Mouse (Mus musculus) ES-E14 (cell line): ENCODE data around the gene Apc2. TPM values are rescaled to one million over a fixed set of nuclear protein-coding genes. Genes with fewer than 3 reads are reported as not detected.

Experiments
- DNase-seq: peaks from one replicate; pipeline ENCODE4 v3.0.0-alpha.2; 2013; ENCODE audit warnings: low read depth, low spot score
- H3K27ac ChIP-seq: 2 replicates; pipeline ENCODE4 v1.5.1; 2012; ENCODE audit warnings: low read depth, mild to moderate bottlenecking, low read length, moderate library complexity, mixed read lengths; ENCODE audit not compliant: poor library complexity, insufficient read depth, severe bottlenecking
- H3K36me3 ChIP-seq: 2 replicates; pipeline ENCODE4 v1.6.1; 2012; ENCODE audit warnings: mild to moderate bottlenecking, low read length, moderate library complexity, mixed read lengths; ENCODE audit not compliant: control insufficient read depth, poor library complexity, insufficient read depth, severe bottlenecking
- H3K4me1 ChIP-seq, 2 experiments: fragments of 150-350 bp in 1 of 2; sonication (generic) in 1 of 2; 2 replicates each; pipeline ENCODE4 v1.6.1; 2012; ENCODE audit warnings: low read length in 2 of 2, mild to moderate bottlenecking in 1 of 2, mixed read lengths in 1 of 2; ENCODE audit not compliant: control insufficient read depth in 2 of 2, insufficient read depth in 2 of 2, poor library complexity in 1 of 2
- H3K4me3 ChIP-seq, 2 experiments: fragments of 150-350 bp in 1 of 2; sonication (generic) in 1 of 2; 2 replicates each; pipeline ENCODE4 v1.5.1; 2012; ENCODE audit warnings: low read length in 2 of 2, low read depth in 1 of 2, mild to moderate bottlenecking in 1 of 2, mixed read lengths in 1 of 2; ENCODE audit not compliant: insufficient read depth in 1 of 2, poor library complexity in 1 of 2, severe bottlenecking in 1 of 2
- H3K9ac ChIP-seq: 2 replicates; pipeline ENCODE4 v1.6.1; 2012; ENCODE audit warnings: low read depth, mild to moderate bottlenecking, low read length, mixed read lengths; ENCODE audit not compliant: poor library complexity, insufficient read depth, severe bottlenecking
- H3K9me3 ChIP-seq: fragments of 150-350 bp; sonication (generic); 2 replicates; pipeline ENCODE4 v1.6.1; 2012; ENCODE audit warnings: low read depth, mild to moderate bottlenecking, low read length; ENCODE audit not compliant: control insufficient read depth, insufficient read depth
- CHD2 ChIP-seq: IDR thresholded peaks from 2 replicates; pipeline ENCODE4 v1.6.1; 2014; ENCODE audit warnings: mild to moderate bottlenecking, low read depth, low read length, inconsistent platforms
- HCFC1 ChIP-seq: IDR thresholded peaks from 2 replicates; pipeline ENCODE4 v1.6.1; 2012; ENCODE audit warnings: low read length, inconsistent platforms, borderline replicate concordance; ENCODE audit not compliant: insufficient read depth
- MAFK ChIP-seq: IDR thresholded peaks from 2 replicates; pipeline ENCODE4 v1.6.1; 2014; ENCODE audit warnings: mild to moderate bottlenecking, low read depth, low read length, inconsistent platforms; ENCODE audit not compliant: insufficient read depth
- ZC3H11A ChIP-seq: IDR thresholded peaks from 2 replicates; pipeline ENCODE4 v1.6.1; 2012; ENCODE audit warnings: low read depth, mild to moderate bottlenecking, inconsistent platforms, low read length, borderline replicate concordance
- ZNF384 ChIP-seq: IDR thresholded peaks from 2 replicates; pipeline ENCODE4 v1.6.1; 2012; ENCODE audit warnings: low read depth, low read length, inconsistent platforms
- in situ Hi-C, 2 experiments: fragments of 600-800 bp; cut with MboI; formaldehyde crosslinking; loops; one replicate each; pipeline ENCODE4 v1.15.1; 2025; ENCODE audit warnings: low sequenced_read_pairs in 2 of 2, inconsistent platforms in 1 of 2; ENCODE audit not compliant: unreplicated experiment in 2 of 2
- total RNA-seq: library from RNA; depleted of rRNA; stranded (reverse); fragments of 300-350 nt; gene quantifications from 2 replicates; pipeline ENCODE4 v1.2.3, GENCODE M21; 2012

The Apc2 gene
- total RNA-seq, 1 experiment, result 4.6 TPM

GRCm38 (mm10) chr10:80253551-80253950 is 42.2 kb upstream of the Apc2 start:
- Histone ChIP-seq H3K9ac (no peak overlapping the region), H3K4me3 (no peak overlapping the region), H3K27ac (no peak overlapping the region), H3K36me3 (peaks cover 44% of the 10 kb centered on the region), H3K4me1 (peaks cover 0 to 11% of the 10 kb centered on the region in 2 experiments; a peak in 2 of 4 replicates), H3K9me3 (no peaks in the 10 kb centered on the region)
- no peak for TF ChIP-seq ZC3H11A
- no peak for TF ChIP-seq HCFC1
- no peak for TF ChIP-seq CHD2
- TF ChIP-seq MAFK, result no peak
- TF ChIP-seq ZNF384, result no peak
- in situ Hi-C loops, result no loop called here
- no peak for DNase-seq

GRCm38 (mm10) chr10:80254331-80255297 is 41.2 kb upstream of the Apc2 start:
- H3K27ac ChIP-seq, result 0 out of 2 replicates have a peak overlapping the region, but pooled peaks have one; percentile 15
- no peak overlapping the region for H3K9ac ChIP-seq
- H3K36me3 ChIP-seq, result peaks cover 53% of the 10 kb centered on the region
- in situ Hi-C loops, result no loop called here
- no peaks in the 10 kb centered on the region for H3K9me3 ChIP-seq
- TF ChIP-seq ZC3H11A (no peak), MAFK (no peak), CHD2 (no peak), ZNF384 (no peak), HCFC1 (no peak)
- no peak overlapping the region for H3K4me3 ChIP-seq
- no peak for DNase-seq
- peaks cover 0 to 11% of the 10 kb centered on the region in 2 experiments; a peak in 2 of 4 replicates for H3K4me1 ChIP-seq

GRCm38 (mm10) chr10:80255881-80256535 is 39.8 kb upstream of the Apc2 start:
- Histone ChIP-seq H3K4me3 (no peak overlapping the region), H3K9me3 (no peaks in the 10 kb centered on the region), H3K4me1 (peaks cover 0 to 12% of the 10 kb centered on the region in 2 experiments; a peak in 2 of 4 replicates), H3K27ac (no peak overlapping the region), H3K9ac (no peak overlapping the region), H3K36me3 (peaks cover 53% of the 10 kb centered on the region)
- DNase-seq, result no peak
- TF ChIP-seq CHD2, result no peak
- in situ Hi-C loops, result no loop called here

- Histone ChIP-seq H3K4me1 (peaks cover 0 to 14% of the 10 kb centered on the region in 2 experiments; a peak in 2 of 4 replicates), H3K4me3 (no peak overlapping the region), H3K9ac (no peak overlapping the region), H3K27ac (no peak overlapping the region), H3K9me3 (no peaks in the 10 kb centered on the region), H3K36me3 (peaks cover 47% of the 10 kb centered on the region)
- no peak for TF ChIP-seq ZC3H11A
- TF ChIP-seq CHD2, result no peak
- TF ChIP-seq ZNF384, result no peak
- no peak for TF ChIP-seq HCFC1
- TF ChIP-seq MAFK, result no peak
- DNase-seq, result no peak
- in situ Hi-C loops, result no loop called here
These were observed 37.8 kb upstream of the Apc2 start for GRCm38 (mm10) chr10:80257936-80258335.
